Mouse (Mus musculus) heart, postnatal 25 days (tissue): ENCODE measurements around the gene Adamts4. TPM values are rescaled to one million over a fixed set of nuclear protein-coding genes. Genes with fewer than 3 reads are reported as not detected.
A peak's percentile ranks its signal among the peaks of the same experiment; 100 is the strongest.
"Not testable (repeated sequence)": the region's sequence is repeated elsewhere in the genome, so short reads cannot be mapped to it uniquely, and the experiment has no call there.

ENCODE experiments used
- DNase-seq: peaks from one replicate; pipeline ENCODE4 v3.0.0; 2022; ENCODE audit warnings: low spot score
- intact Hi-C: fragments of 180-260 bp; cut with DNase I; formaldehyde crosslinking; loops from one replicate; pipeline ENCODE4 v1.15.1; 2025
- total RNA-seq, 2 experiments: library from RNA; stranded (reverse); gene quantifications; 2 replicates each; pipeline ENCODE4 v1.2.3; 2021

Gene Adamts4
- total RNA-seq, 2 experiments from 2014 or later = 0.49 to 2.0 TPM

DNA sequence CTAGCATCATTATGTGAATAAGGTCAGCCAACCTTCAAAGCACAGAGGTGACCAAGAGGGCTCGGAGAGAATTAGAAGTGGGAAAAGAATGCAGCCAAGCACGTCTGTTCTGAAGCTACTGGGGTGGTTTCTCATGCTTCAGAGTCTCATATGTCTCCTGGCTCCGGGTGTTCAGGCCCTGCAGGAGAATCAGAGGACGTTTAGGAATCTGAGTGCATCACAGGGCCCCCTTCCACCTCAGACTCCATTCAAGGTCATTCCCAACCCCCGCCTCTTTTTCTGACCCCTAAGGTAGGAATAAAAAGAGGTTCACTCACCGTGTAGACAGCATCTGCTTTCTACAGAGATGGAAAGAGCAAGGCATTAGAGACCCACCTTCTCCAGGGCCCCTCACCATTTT lies 20.5 kb upstream of the Adamts4 start:
- DNase-seq = no peak
- intact Hi-C loops = no loop called here

DNA sequence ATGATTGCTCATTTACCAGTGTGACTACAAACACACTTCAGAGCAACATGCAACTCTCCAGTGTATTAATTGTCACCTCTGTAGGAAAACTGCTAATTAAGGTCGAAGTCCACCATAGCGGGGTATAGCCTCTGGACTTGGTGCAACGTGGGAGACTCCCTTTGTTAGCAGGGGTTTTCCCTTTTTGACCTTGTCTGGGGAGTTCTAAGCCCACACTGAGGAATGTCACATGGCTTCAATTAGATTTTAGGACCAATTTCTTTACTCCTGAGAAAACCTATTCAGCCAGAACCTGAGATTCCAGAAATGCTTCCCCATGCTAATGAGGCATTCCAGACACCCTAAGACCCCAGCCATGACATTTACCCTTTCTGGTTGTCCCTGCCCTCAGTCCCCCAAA lies 20.0 kb upstream of the Adamts4 start:
- intact Hi-C loops = no loop called here
- no peak for DNase-seq

DNA sequence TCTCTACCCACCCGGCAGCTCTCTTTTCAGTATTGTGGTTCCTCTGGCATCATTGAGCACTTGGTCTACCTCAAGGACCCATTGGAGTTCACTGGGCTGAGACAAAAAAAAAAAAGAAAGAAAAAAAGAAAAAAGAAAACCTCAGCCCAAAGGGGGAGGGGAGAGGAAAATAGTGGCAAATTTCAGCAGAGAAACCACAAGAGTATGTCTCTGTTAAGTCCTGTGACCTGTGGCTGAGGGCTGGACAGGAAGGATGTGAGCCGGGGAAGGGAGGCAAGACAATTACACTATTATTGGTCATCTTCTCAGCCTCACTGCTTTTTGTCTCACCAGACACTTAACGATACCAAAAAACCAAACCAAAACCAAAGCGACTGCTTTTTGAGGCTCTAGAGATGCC lies 18.4 kb upstream of the Adamts4 start:
- intact Hi-C loops = no loop called here
- no peak for DNase-seq

DNA sequence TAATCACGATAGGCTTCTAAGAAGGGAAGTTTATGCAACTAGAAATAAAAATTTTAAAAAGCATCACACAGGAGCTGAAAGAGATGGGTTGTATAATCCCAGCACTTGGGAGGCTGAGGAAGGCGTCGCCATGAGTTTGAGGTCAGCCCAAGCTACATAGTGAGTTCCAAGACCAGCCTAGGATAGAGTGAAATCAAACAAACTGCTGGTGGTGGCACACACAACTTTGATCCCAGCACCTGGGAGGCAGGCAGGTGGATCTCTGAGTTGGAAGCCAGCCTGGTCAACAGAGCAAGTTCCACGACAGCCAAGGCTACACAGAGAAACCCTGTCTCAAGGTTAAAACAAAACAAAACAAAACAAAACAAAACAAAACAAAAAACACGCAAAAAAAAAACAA lies 17.9 kb upstream of the Adamts4 start:
- intact Hi-C loops = no loop called here
- DNase-seq = no peak

DNA sequence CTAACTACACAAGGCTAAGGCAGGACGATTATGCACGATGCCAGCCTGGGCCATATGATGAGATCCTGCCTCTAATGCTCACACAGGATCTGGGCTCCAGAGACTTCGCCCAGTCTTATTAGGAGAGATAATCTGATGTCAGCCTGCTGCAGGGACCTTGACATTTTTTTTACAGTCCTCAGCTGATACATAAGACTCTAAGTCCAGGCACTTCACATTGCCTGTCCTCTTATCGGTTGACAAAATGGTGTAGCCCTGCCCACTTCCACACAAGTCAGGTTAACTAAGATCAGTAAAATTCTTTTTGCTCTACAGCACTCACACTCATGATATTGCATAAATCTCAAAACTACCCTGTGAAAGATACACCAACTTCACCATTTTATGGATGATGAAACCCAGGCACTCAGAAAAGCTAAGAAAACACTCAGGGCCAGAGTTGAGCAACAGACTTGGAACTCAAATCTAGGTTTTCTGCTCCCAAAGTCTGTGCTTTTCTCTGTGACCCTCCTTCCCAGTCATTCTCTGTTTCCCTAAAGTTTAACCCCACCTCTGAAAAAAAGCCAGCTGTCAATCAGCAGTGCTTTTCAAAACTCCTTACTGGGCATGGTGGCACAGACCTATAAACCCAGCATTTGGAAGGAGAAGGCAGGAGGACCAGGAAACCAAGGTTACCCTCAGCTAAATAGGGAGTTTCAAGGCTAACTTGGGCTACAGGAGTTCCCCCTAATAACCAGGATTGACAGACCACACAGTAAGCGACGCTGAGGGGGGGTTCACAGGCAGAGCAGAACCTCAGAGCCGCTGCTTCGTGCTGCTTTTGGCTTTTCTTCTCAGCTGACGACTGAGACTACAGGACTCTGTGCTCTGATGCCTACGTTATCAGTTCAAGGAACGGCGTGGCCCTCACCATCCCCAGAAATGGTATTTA lies 17.2 kb upstream of the Adamts4 start:
- DNase-seq = no peak
- intact Hi-C loops = no loop called here

DNA sequence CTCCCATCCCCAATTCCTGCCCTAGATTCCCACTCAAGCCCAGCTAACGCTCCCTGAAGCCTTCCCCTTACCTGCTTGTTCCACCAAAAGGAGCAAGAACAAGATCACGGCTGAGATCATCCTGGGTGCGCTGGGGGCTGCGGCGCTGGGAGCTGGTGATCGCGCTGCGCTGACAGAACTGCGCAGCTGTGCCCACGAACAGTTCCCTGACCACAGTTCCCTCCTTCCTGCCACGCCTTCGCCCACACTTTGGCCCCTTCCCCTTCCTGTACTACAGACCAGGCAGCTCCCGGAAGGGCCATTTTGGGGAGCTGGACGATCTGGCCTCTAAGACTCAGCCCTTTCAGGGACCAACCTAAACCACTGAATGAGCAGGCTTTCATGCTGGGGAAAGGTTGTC lies 16.1 kb upstream of the Adamts4 start, which contains the start of gene Fcer1g:
TSS of gene Fcer1g (minus strand) at position 240 of the 400 bp plus-strand sequence.
- intact Hi-C loops = no loop called here
- no peak for DNase-seq

DNA sequence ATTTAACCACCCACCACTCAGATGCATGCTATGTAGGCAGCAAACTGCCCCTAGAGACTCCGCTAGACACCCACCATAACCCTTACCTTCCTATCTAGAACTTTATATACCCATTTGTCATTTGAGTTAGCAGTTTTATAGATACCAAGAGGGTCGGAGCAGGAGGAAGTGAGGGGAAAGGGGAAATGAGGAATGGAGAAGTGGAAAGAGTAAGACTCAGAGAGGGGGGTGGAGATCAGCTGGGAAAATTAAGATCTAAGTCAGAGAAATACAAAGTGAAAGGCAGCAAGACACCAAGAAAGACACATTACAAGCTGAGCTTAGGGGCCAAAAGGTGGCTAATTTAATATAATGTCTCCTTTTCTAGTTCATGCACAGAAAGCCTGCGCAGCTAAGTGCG lies 15.7 kb upstream of the Adamts4 start:
- intact Hi-C loops = no loop called here
- DNase-seq = no peak

DNA sequence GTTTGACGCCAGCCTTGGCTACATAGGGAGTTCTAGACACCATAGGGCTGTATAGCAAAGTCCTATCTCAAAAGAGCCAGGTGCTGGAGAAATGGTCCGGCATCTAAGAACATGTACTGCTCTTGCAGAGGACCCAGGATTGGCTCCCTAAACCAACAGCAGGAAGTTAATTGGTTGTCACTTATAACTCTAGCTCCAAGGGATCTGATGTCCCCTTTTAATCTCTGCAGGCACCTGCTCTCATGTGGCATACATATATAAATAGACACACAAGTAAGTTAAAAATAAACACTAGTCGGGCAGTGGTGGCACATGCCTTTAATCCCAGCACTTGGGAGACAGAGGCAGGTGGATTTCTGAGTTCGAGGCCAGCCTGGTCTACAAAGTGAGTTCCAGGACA lies 14.4 kb upstream of the Adamts4 start:
- DNase-seq = no peak
- intact Hi-C loops = no loop called here

DNA sequence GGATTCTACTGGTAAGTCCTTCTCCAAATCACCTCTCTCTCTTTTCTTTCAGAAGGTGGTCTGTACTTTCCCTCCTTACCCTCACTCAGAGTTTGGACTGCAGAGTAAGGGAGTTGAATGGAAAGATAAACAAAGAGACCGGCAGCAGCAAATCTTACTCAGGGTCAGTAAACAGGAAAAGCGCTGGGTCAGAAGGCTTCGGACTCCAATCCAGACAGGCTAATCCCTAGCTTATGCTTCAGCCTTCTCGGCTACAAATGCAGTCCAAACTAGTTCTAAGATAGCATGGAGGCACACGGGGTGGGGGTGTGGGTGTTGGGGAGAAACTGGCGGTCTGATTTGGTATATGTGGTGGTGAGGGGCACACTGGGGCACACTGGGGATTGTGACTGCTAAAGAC lies 12.8 kb upstream of the Adamts4 start:
- intact Hi-C loops = no loop called here
- no peak for DNase-seq

DNA sequence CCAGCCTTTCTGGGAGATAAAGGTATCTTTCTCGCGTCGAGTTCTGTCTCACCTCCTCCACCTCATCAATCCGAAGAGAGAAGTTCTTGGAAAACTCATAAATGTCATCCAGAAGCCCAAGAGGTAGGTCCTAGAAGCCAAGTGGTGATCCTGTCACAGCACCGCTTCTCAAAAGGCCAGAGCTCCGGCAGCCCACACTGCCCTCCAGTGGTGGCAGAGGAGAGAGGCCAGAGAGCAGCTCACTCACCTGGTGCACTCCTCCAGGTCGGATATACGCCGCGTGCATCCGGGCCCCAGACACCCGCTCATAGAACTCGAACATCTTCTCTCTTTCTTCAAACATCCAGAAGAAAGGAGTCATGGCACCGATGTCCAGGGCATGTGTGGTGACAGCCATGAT lies 11.8 kb upstream of the Adamts4 start:
- intact Hi-C loops = no loop called here
- no peak for DNase-seq

DNA sequence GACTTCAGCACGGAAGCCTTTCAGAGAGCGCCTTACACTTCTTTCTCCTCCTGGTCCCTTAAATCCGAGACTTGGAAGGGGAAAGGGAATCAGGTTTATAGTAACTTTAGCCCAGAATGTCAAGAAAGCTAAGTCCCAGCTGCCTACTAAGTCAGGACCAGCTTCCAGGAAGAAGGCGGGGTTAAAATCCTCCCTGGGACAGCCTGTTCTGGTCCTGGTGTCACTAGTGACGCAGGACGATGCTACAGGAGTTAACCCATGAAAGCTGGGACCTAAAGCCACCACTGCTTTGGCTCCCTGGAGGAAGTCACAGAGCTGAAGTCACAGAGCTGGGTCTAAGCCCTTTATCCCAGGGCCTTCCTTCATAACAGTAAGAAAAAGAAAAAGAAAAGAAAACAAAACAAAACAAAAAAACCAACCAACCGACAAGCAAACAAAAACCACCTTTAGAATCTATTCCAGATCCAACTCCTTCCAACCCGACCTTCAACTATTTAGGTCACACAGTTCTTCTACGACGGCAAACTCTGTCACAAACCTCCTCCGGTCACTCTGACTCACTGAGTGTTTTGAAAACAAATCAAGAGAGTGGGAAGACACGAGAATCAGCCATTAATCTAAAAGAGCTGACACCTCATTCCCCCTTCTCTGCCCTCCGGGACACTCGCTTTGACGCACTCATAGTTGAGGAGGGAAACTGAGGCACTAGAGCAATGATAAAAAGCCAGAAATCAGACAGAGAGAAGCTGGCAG lies 10.1 kb upstream of the Adamts4 start:
- intact Hi-C loops = no loop called here
- peak; percentile 46 for DNase-seq

DNA sequence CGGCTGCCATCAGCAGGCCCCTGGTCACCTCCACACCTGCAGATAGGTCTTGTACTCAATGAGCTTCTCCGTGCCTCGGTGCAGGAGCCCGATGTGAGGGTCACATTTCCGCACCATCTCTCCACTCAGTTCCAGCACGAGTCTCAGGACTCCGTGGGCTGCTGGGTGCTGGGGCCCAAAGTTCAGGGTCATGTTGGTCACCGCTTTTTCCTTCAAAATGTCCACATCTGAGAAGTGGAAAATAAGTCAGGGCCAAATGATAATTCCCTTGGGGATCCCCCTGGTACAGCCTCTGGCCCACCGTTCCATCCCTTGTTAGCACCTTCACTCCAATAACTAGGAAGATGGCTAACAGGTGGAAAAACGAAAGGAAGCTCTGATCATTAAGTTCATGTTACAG lies 9.3 kb upstream of the Adamts4 start:
- DNase-seq = no peak
- intact Hi-C loops = no loop called here

DNA sequence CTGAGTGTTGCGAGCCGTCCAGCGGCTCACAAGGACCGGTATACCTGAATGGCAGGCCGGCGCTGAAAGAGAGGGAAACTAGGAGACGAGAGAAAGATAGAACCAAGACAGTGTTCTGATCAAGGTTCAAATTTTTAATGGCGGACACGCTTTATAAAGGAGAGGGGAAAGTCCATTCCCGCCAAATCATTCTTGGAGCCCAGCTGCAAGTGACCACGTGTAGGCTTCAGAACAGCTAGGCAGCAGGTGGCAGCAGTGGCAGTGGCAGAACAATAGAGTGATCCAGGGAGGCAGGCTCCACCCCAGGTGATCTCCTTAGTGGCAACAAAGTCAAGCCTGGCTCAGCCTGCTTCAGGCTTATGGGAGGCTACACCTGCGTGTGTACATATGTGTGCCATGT lies 8.3 kb upstream of the Adamts4 start:
- DNase-seq, intact Hi-C loops: not testable (repeated sequence)

DNA sequence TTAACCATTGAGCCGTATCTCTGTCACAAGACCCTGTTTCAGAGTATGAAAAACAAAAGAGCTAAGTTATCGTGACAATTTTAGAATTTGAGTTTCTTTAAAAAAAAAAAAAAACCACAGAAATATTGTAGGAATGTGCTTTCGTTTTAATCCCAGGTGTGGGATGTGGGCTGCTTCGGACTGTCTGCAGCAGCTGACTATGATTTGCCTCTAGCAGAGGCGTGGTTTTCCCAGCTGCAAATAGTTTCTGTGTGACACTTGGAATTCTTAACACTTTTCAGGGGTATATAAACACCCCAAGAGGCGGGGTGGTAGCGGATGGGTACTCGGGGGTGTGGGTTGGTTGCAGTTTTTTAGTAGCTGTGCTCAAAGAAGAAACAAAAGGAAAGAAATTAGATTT lies 4.9 kb upstream of the Adamts4 start:
- intact Hi-C loops = no loop called here
- DNase-seq = no peak

DNA sequence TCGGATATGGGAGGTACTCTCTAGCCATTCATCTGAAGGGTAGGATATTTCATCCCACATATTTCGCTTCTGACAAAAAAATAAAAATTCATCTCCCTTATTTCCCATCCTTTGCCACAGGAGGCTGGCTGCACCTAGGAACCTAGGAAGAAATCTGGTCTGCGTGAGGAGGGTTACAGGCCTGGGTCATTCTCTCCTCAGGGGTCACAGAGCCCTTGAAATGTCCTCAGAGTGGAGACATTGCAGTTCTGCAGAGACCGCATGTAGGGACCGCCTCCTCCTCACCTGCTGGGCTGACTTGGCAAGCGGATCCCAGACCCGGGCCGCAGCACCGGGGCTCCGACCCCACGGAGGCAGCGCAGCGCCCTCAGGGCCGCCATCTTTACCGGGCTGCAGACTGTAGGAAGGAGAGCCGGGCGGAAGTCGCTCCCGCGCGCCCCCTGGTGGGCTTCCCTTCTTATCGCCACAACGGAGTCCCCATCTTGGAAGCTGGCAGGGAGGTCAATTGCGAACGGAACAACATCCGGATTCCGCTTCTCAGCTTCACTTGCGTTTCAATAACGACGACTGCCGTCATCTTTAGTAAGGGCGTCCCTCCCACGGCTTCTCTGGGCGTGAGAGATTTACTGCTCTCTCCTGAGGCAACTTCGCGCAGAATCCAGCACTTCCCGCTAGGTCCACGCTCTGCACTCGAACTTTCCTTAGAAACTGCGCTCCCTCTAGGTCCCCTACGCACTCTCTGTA lies 3.3 kb upstream of the Adamts4 start:
- peak; percentile 96 for DNase-seq
- intact Hi-C loops = loop anchor here (2.0 kb wide), 1 partner anchor 34 kb away; the partner anchor contains the start of gene Ppox

DNA sequence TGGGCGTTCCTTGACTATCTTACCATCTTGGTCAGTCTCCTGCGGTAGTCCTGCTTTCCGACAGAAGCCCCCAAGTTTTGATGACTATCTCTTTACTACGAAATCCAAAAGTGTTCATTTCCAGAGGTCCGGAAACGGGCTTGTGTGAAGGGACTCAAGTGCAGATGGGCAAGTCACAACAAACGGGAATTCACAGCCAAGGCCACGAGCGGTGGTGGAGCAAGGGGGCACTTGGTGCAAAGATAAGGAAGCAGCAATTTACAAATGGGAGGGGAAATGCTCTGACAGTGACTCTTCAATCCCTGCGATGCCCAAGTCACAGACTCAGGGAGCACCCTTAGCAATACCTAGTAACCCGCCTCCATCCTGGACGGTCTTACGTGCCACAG lies 2.8 kb upstream of the Adamts4 start:
- intact Hi-C loops = loop anchor here (2.0 kb wide), 1 partner anchor 33 kb away; the partner anchor contains the start of gene Ppox
- DNase-seq = no peak

DNA sequence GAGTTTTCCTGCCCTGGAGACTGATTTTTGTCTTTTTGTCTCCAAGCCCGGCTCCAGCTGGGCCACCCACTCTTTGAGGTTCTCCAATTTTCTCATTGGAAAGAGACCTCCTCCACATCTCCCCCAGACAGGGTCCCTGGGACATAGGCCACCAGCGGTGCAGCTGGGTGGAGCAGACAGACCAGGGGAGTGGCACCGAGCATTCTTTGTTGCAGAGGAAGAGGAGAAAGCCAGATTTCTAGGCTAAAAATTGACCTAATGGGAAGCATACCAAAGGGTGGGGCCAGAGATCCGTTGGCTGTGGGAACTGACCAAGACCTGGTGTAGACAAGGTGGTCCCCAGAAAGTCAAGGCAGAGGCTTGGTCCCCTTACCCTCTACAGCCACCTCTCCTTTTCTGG lies 2.3 kb upstream of the Adamts4 start:
- intact Hi-C loops = loop anchor here (2.0 kb wide), 1 partner anchor 33 kb away; the partner anchor contains the start of gene Ppox

DNA sequence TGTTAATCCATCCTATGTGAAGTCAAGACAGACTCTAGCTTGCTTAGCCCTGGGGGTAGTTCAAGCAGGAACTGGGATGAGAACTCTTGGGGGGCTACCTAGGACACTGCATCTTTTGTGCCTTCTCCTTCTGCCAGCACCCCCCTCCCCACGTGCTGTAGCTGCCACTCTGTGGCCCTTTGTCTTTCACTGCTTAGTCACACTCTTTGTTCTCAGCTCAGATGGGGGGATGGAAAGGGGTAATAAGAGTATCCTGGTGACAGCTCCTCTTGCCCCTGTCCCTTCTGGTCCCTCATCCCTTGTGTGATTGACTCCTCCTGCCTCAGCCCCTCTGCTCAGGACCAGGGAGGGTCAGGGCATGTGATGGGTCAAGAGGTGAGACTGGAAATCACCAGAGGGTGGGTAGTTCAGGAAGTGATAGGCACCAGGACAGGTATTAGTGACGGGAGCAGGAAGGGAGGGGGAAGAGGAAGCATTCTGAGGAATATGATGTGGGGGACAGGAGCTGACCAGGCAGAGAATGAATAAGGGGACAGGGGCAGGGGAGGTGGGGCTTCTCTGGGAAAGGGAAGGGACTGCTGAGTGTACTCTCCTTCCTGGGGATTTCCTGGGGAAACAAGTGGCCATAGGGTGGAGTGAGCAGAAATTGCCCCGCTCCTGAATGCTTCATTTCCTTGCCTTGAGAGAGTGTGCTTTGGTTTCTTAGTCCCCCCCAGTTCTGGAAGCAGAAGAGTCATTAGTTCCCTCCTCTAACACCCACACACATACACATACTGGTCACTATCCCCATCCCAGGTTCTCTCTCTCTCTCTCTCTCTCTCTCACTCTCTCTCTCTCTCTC lies 1.6 kb upstream of the Adamts4 start:
- DNase-seq = no peak
- intact Hi-C loops = no loop called here

More for the DNA sequence above, 2.3 kb upstream of the Adamts4 start:
- no peak for DNase-seq
